Mouse (Mus musculus) Patski (cell line): ENCODE results near the gene Hoxb9. TPM values are rescaled to one million over a fixed set of nuclear protein-coding genes. Genes with fewer than 3 reads are reported as not detected.

ENCODE experiments used
- ATAC-seq: fragments of 100-300 bp; one replicate; pipeline ENCODE4 v1.8.0; 2021
- CTCF ChIA-PET: fragments of 350-600 bp; sonication (Branson Sonifier 250); formaldehyde crosslinking; loops from one replicate; lab custom pipeline; 2022; ENCODE audit warnings: inconsistent platforms; lab: Charles Lee
- POLR2A ChIA-PET: fragments of 350-600 bp; sonication (Branson Sonifier 250); formaldehyde crosslinking; loops from one replicate; lab custom pipeline; 2022; ENCODE audit warnings: antibody characterized with exemption, inconsistent platforms; lab: Charles Lee
- DNase-seq: peaks from one replicate; pipeline ENCODE4 v3.0.0-alpha.2; 2011; ENCODE audit warnings: low read depth, low spot score
- H3K27me3 ChIP-seq: fragments of 371-371 bp; one replicate; pipeline ENCODE4 v1.5.1; 2021
- CTCF ChIP-seq: fragments of 100-300 bp; IDR thresholded peaks from one replicate; pipeline ENCODE4 v1.5.1; 2021
- in situ Hi-C: fragments of 300-500 bp; cut with MboI; formaldehyde crosslinking; loops from 3 replicates; pipeline ENCODE4 v1.11.1; 2018; ENCODE audit warnings: low pct_unique_long_range_greater_than_20kb, mixed read lengths
- polyA plus RNA-seq: library from polyadenylated mRNA; unstranded; gene quantifications from one replicate; pipeline ENCODE4 v1.2.3, GENCODE M21; 2021

Hoxb9 gene
- polyA plus RNA-seq, 1 experiment from 2014 or later = 111 TPM

GRCm38 (mm10) chr11:96263636-96264389 is 7.4 kb upstream of the Hoxb9 start:
- DNase-seq = no peak

DNA sequence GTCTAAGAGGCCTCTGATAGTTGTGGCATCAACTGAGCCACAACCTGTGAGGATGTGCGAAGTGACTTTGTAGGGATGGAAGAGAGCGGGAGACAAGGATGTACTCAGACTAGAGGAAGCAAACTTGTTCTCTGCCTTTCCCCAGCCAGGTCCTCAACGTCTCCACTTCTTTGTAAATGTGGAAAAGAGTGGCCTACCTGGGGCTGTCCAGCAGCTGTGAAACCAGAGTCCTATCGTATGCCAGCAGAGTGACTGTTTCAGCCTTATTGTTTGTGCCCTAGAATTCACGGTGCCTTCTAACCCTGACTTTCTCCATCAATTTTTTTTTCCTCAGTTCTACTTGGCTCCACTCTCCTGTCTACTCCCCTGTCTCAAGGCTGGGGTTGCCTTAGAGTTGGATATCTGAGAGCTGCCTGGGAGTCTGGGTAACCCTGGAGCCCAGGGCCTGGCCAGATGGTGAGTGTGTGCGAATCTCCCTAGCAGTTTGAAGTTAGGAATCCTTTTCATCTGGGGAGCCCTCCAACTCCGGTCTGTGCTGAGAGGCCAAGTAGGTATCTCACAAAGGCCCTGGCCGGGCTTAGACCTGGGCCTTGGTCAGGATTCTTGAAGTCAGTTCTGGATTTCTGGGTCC is 6.8 kb upstream of the Hoxb9 start:
- DNase-seq (no peak), ATAC-seq (no peak)
- POLR2A ChIA-PET = interaction anchor here (1.0 kb wide), 1 partner anchor 11 kb away, joined by 3 read pairs; no protein-coding TSS in a partner anchor
- H3K27me3 ChIP-seq = no peaks in the 10 kb centered on the region
- CTCF ChIA-PET = no interaction called here
- in situ Hi-C loops = loop anchor here (25.0 kb wide), 1 partner anchor 1177 kb away; the partner anchor contains the start of gene Itga3
- no peak for TF ChIP-seq CTCF

More at GRCm38 (mm10) chr11:96263636-96264389, 7.4 kb upstream of the Hoxb9 start:
- CTCF ChIA-PET = no interaction called here
- no peak for ATAC-seq
- no peaks in the 10 kb centered on the region for H3K27me3 ChIP-seq
- POLR2A ChIA-PET = interaction anchor here (0.6 to 1.8 kb wide), 2 partner anchors 11 to 82 kb away, joined by 5 to 8 read pairs; no protein-coding TSS in a partner anchor
- in situ Hi-C loops = loop anchor here (25.0 kb wide), 1 partner anchor 1177 kb away; the partner anchor contains the start of gene Itga3
- no peak for TF ChIP-seq CTCF

- H3K27me3 ChIP-seq = no peaks in the 10 kb centered on the region
- DNase-seq (no peak), ATAC-seq (no peak)
- TF ChIP-seq CTCF = no peak
- in situ Hi-C loops = loop anchor here (25.0 kb wide), 1 partner anchor 1179 kb away; the partner anchor contains the start of gene Itga3
- ChIA-PET CTCF (no interaction called here), POLR2A (no interaction called here)
These were observed 5.3 kb upstream of the Hoxb9 start for GRCm38 (mm10) chr11:96265954-96266353.

GRCm38 (mm10) chr11:96267021-96267920 is 4.0 kb upstream of the Hoxb9 start:
- no peaks in the 10 kb centered on the region for H3K27me3 ChIP-seq
- no peak for TF ChIP-seq CTCF
- in situ Hi-C loops = loop anchor here (25.0 kb wide), 1 partner anchor 1180 kb away; the partner anchor contains the start of gene Itga3
- CTCF ChIA-PET = interaction anchor here (0.6 to 1.2 kb wide), 3 partner anchors 11 to 168 kb away, joined by 3 read pairs; no protein-coding TSS in a partner anchor
- POLR2A ChIA-PET = interaction anchor here (0.9 to 42.9 kb wide), 3 partner anchors 13 to 35 kb away, joined by 3 to 1274 read pairs (median 3); partner anchors contain the start of genes Hoxb4, Hoxb5, Hoxb6 and Hoxb7
- no peak for DNase-seq
- ATAC-seq = no peak

DNA sequence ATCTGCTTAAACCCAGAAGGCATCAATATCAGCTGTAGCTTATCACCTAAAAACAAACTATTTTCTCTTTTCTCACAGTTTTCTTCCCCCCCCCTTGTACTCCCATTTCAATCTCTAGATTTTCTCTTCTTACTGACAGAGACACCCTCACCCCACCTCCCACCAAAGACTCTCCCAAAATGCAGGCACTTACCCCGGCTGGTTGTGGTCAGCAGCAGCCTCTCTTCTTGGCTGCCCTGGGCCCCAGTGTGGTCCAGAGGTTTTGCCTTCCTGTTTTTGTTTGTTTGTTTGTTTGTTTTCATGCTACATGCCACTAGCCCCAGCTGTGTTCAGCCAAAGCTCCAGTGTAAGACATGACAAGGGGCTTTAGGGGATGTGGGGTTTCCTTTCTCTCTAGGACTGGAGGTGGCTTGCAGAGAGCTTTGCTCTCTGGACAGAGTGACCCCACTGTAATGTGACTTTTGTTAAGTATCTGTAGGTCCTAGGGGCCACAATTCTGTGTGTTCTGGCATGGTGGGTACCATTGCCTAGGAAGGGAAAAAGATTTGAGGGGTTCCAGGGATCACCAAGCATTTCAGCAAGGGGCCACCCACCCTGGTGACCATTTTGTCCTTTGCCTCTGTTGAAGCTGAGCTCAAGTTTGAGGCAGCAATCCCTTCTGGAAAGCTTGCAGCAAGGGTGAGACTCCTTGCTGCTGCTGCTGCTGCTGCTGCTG is 3.1 kb upstream of the Hoxb9 start:
- H3K27me3 ChIP-seq = no peaks in the 10 kb centered on the region
- in situ Hi-C loops = loop anchor here (25.0 kb wide), 1 partner anchor 1181 kb away; the partner anchor contains the start of gene Itga3
- ChIA-PET POLR2A (interaction anchor here (0.8 to 42.9 kb wide), 5 partner anchors 14 to 34 kb away, joined by 3 to 1274 read pairs (median 3); partner anchors contain the start of genes Hoxb4, Hoxb5, Hoxb6 and Hoxb7), CTCF (interaction anchor here (0.6 to 1.2 kb wide), 6 partner anchors 10 to 169 kb away, joined by 3 read pairs; no protein-coding TSS in a partner anchor)
- DNase-seq (no peak), ATAC-seq (no peak)
- no peak for TF ChIP-seq CTCF

GRCm38 (mm10) chr11:96269869-96270268 is 1.4 kb upstream of the Hoxb9 start:
- peak; percentile 36 for ATAC-seq
- H3K27me3 ChIP-seq = no peaks in the 10 kb centered on the region
- TF ChIP-seq CTCF = no peak
- DNase-seq = no peak
- ChIA-PET POLR2A (interaction anchor here (0.8 to 42.9 kb wide), 2 partner anchors 18 to 32 kb away, joined by 4 to 1274 read pairs; partner anchors contain the start of genes Hoxb4, Hoxb5, Hoxb6 and Hoxb7), CTCF (interaction anchor here (2.2 kb wide), 1 partner anchor 8 kb away, joined by 7 read pairs; no protein-coding TSS in a partner anchor)
- in situ Hi-C loops = loop anchor here (25.0 kb wide), 1 partner anchor 1183 kb away; the partner anchor contains the start of gene Itga3

- ChIA-PET POLR2A (interaction anchor here (0.5 to 42.9 kb wide), 12 partner anchors 10 to 591 kb away, joined by 3 to 1274 read pairs (median 5); partner anchors contain the start of genes Hoxb4, Hoxb5, Hoxb6 and Hoxb7), CTCF (interaction anchor here (2.2 kb wide), 1 partner anchor 10 kb away, joined by 7 read pairs; no protein-coding TSS in a partner anchor)
- peak; percentile 28 for ATAC-seq
- DNase-seq = no peak
- in situ Hi-C loops = loop anchor here (25.0 kb wide), 1 partner anchor 1184 kb away; the partner anchor contains the start of gene Itga3
- H3K27me3 ChIP-seq = no peaks in the 10 kb centered on the region
- no peak for TF ChIP-seq CTCF
These were observed 319 bp downstream of the Hoxb9 start for GRCm38 (mm10) chr11:96271541-96272011.

DNA sequence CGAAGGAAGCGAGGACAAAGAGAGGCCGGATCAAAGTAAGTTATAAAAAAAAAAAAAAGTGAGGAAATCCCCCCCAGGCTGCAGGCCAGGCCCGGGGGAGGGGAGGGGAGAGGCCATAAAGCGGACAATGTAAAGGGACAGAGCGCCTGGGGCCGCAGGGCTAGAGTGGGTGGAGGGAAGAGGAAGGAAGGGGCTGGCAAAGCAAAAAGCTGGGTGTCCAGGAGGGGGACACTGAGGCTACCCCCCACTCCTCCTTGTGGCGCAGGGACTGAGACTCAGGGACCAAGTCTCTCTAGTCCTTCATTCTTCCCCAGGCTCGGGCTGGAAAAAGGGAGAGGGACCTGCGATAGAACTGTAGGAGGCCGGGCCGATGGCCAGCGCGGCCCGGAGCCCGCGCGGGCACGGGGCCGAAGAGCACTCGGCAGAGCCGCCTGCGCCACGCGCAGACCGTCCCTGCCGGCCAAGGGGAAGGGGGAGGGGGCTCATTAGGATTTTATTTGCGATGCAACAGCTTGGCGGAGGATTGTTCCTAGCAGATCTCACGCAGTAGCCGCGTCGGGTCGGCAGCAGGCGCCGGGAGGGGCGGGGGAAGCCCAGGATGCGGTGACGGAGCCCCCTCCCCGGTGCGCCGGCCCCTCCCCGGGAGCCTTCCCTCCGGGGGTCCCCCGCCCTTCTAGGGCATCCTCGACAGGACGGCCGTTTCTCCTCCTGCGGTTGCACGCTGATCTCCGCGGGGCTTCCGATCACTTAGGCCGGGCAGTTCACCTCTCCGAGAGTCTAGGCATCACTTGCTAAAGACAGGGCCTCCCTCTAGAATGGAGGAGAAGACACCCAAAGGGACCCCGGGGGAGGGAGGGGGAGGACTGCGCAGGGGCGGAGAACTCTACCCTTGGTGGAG is 1.0 kb downstream of the Hoxb9 start:
- H3K27me3 ChIP-seq = no peaks in the 10 kb centered on the region
- DNase-seq = no peak
- no peak for TF ChIP-seq CTCF
- ChIA-PET POLR2A (interaction anchor here (0.5 to 42.9 kb wide), 10 partner anchors 9 to 590 kb away, joined by 3 to 1274 read pairs (median 5); partner anchors contain the start of genes Hoxb4, Hoxb5, Hoxb6 and Hoxb7), CTCF (interaction anchor here (1.3 to 12.6 kb wide), 3 partner anchors 11 to 350 kb away, joined by 3 to 215 read pairs (median 7); partner anchors contain the start of genes Hoxb5 and Hoxb6)
- peak; percentile 4 for ATAC-seq
- in situ Hi-C loops = loop anchor here (25.0 kb wide), 1 partner anchor 1185 kb away; the partner anchor contains the start of gene Itga3
